Mouse (Mus musculus) layer of hippocampus, postnatal 25 days (tissue): ENCODE results near the gene Vmn1r13. TPM values are rescaled to one million over a fixed set of nuclear protein-coding genes. Genes with fewer than 3 reads are reported as not detected.
"Not testable (repeated sequence)": the region's sequence is repeated elsewhere in the genome, so short reads cannot be mapped to it uniquely, and the experiment has no call there.

Source experiments
- DNase-seq, 2 experiments: peaks; one replicate each; pipeline ENCODE4 v3.0.0; 2022; ENCODE audit warnings: mixed read lengths in 2 of 2, low spot score in 1 of 2; ENCODE audit errors: extremely low spot score in 1 of 2
- total RNA-seq, 2 experiments: library from RNA; stranded (reverse); gene quantifications; 2 replicates each; pipeline ENCODE4 v1.2.3; 2021

The Vmn1r13 gene
- total RNA-seq, result not detected

DNA sequence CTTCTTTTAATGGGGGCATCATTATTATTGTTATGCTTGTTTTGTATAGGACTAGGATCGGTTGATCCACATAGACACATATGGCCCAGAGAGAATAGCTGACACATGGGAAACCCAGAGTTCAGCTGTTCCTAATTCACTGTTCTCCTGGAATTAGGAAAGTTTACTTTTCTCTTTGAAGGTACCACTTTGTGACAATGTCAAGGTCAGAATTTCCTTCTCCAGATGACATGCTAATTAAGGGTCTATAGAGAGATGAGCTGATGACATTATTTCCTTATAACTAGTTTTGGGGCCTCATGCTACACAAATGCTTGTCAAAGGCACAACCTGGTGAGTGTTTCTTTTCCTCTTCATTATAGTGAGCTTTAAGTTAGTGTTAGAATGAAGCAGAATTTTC is at the start of gene Vmn1r13:
Gene Vmn1r13, plus strand, starts transcription at position 301 of the 400 bp plus-strand sequence.
- DNase-seq, result not testable (repeated sequence)

- DNase-seq, result no peak
These were observed 46.5 kb upstream of the Vmn1r13 start, which contains the start of gene Vmn1r12 for GRCm38 (mm10) chr6:57156619-57157018. TSS of gene Vmn1r12 (plus strand) at chr6:57156919.

- DNase-seq, result not testable (repeated sequence)
These were observed 13.1 kb upstream of the Vmn1r13 start for GRCm38 (mm10) chr6:57190016-57190415.

DNA sequence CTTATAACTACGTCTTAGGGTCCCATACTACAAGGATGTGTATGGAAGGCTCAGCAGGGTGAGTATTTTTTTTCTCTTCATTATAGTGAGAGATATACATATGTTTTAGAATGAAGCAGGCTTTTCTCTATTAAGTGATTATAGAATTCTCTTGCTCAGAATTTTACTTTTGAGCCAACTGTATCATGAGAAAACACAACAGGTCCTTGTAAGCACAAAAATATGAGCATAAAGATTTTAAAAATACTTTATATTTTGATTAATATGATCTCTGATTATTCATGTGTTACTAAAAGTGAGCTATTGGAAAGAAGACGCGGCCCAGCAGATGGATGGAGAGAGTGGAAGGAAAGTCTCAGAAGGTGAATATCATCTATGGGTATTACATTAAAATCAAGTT is 28.3 kb downstream of the Vmn1r13 start, which contains the start of gene Vmn1r14:
Gene Vmn1r14, plus strand, starts transcription at position 301 of the 400 bp plus-strand sequence.
- no peak for DNase-seq

DNA sequence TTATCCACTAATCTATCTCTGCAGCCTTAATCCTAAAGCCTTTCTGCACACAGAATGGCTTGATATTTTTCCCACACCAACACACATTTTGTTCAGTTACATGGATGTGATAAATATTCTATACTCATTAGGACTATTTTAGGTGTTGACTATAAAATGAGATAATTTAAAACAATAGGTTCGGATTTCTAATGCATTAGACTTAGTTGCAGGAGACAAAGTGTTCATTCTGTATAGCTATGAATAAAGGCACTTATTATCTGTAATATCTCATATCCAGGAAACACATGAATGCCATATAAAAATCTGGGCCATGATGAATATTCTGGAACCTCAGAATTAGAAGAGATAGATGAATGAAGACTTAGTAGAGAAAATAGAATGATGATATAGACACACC is 54.6 kb downstream of the Vmn1r13 start, which contains the start of gene Vmn1r15:
Gene Vmn1r15, plus strand, starts transcription at position 301 of the 400 bp plus-strand sequence.
- no peak for DNase-seq

DNA sequence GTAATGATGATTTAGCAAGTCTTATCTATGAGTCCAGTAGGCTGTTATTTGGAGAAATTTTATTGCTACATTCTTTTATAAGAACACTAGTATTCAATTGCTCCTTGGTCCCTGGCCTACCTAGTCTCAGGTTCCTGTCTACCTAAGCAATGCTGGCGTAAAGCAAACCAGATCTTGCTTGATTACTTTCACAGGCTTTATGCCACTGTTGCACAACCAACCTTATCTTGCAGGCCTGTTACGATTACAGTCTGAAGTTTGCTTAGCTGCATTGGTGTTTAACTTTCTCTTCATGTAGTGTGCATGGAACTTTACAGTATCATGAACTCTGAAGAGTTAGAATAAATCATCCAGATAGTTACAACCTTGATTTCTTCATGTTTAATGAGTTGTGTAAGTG is 57.9 kb downstream of the Vmn1r13 start:
- no peak for DNase-seq

Other genes with a start within 250 kb of the Vmn1r13 start
- gene Vmn1r5, start 233.0 kb upstream of the Vmn1r13 start, total RNA-seq, result not detected
- gene Vmn1r6, start 206.0 kb upstream of the Vmn1r13 start, total RNA-seq, result not detected
- gene Vmn1r7, start 178.0 kb upstream of the Vmn1r13 start, total RNA-seq, result not detected
- gene Vmn1r8, start 171.0 kb upstream of the Vmn1r13 start, total RNA-seq, result not detected
- not detected for gene Vmn1r9, start 136.5 kb upstream of the Vmn1r13 start, total RNA-seq
- not detected for gene Vmn1r10, start 93.8 kb upstream of the Vmn1r13 start, total RNA-seq
- not detected for gene Vmn1r11, start 69.8 kb upstream of the Vmn1r13 start, total RNA-seq
- not detected for gene Vmn1r12, start 46.4 kb upstream of the Vmn1r13 start, total RNA-seq
- gene Vmn1r14, start 28.4 kb downstream of the Vmn1r13 start, total RNA-seq, result not detected
- not detected for gene Vmn1r15, start 54.7 kb downstream of the Vmn1r13 start, total RNA-seq
- not detected for gene Vmn1r16, start 126.2 kb downstream of the Vmn1r13 start, total RNA-seq
- gene Vmn1r17, start 160.4 kb downstream of the Vmn1r13 start, total RNA-seq, result not detected
- under 1 TPM in 1 of 2 experiments, not detected in 1; 0.05 TPM for gene Vmn1r18, start 192.5 kb downstream of the Vmn1r13 start, total RNA-seq
- not detected for gene Vmn1r19, start 200.5 kb downstream of the Vmn1r13 start, total RNA-seq
- not detected for gene Vmn1r20, start 225.6 kb downstream of the Vmn1r13 start, total RNA-seq